ENCODE assay signal across 16 mouse cellular contexts in genomic region chr4:59383791-59384190, GRCm38 (mm10). TPM values are rescaled to one million over a fixed set of nuclear protein-coding genes. Genes with fewer than 3 reads are reported as not detected.
DNase-seq lines count a peak whose midpoint lies in the region; ATAC-seq lines count a peak whose summit lies in the region.
"Had no signal": no experiment of that assay in that cellular context is flagged by ENCODE, and none has a peak within 500 bp of the region (broad histone marks: within the 10 kb centered on the region; RNA-seq: fewer than 3 reads in every experiment).

No protein-coding gene starts in this region.

- H3K4me2 ChIP-seq in forebrain, embryonic 14.5 days (ENCODE audit: low read length) = no peak overlapping the region
- H3K4me2 ChIP-seq: heart, embryonic 15.5 days; liver, embryonic 12.5 days; midbrain, embryonic 11.5 days had no signal

- no peak overlapping the region for H3K9ac ChIP-seq in forebrain, embryonic 14.5 days (ENCODE audit: low read length)
- H3K9ac ChIP-seq: heart, embryonic 15.5 days; liver, embryonic 12.5 days had no signal

- peak; percentile 67 for ATAC-seq in forebrain, embryonic 14.5 days
- ATAC-seq: liver, embryonic 12.5 days had no signal

- H3K4me1 ChIP-seq in forebrain, embryonic 14.5 days (ENCODE audit: control insufficient read depth, insufficient read depth, low read length) = peaks cover 4% of the 10 kb centered on the region
- H3K4me1 ChIP-seq in forebrain, embryonic 10.5 days = peaks cover 19% of the 10 kb centered on the region
- peaks cover 17% of the 10 kb centered on the region for H3K4me1 ChIP-seq in heart, embryonic 10.5 days

- no peaks in the 10 kb centered on the region for H3K36me3 ChIP-seq in forebrain, embryonic 14.5 days (ENCODE audit: control insufficient read depth, insufficient read depth, low read length)
- no peaks in the 10 kb centered on the region for H3K36me3 ChIP-seq in forebrain, embryonic 10.5 days (replicated peaks)
- H3K36me3 ChIP-seq in heart, embryonic 10.5 days = 0 out of 2 replicates have a peak, but pooled peaks cover 3% of the 10 kb centered on the region
- H3K36me3 ChIP-seq: heart, embryonic 15.5 days had no signal

- no peaks in the 10 kb centered on the region for H3K9me3 ChIP-seq in forebrain, embryonic 14.5 days (replicated peaks; ENCODE audit: control insufficient read depth, low read length)
- H3K9me3 ChIP-seq in forebrain, embryonic 10.5 days = no peaks in the 10 kb centered on the region
- H3K9me3 ChIP-seq in heart, embryonic 10.5 days = no peaks in the 10 kb centered on the region
- H3K9me3 ChIP-seq: heart, embryonic 15.5 days; liver, embryonic 12.5 days had no signal

- H3K4me3 ChIP-seq in forebrain, embryonic 14.5 days (ENCODE audit: low read depth, low read length) = no peak overlapping the region
- H3K4me3 ChIP-seq in forebrain, embryonic 10.5 days = no peak overlapping the region
- no peak overlapping the region for H3K4me3 ChIP-seq in heart, embryonic 10.5 days
- H3K4me3 ChIP-seq: heart, embryonic 15.5 days; liver, embryonic 12.5 days had no signal

- H3K27me3 ChIP-seq in forebrain, embryonic 14.5 days (replicated peaks; ENCODE audit: control insufficient read depth, insufficient read depth, low read length) = no peaks in the 10 kb centered on the region
- H3K27me3 ChIP-seq in forebrain, embryonic 10.5 days (ENCODE audit: poor library complexity, severe bottlenecking) = no peaks in the 10 kb centered on the region
- no peaks in the 10 kb centered on the region for H3K27me3 ChIP-seq in heart, embryonic 10.5 days (ENCODE audit: insufficient read depth, poor library complexity, severe bottlenecking)
- H3K27me3 ChIP-seq: heart, embryonic 15.5 days; liver, embryonic 12.5 days had no signal

- DNase-seq in forebrain, embryonic 14.5 days (ENCODE audit: low spot score) = peak; percentile 81
- DNase-seq in forebrain, embryonic 10.5 days (ENCODE audit: extremely low spot score, low spot score) = no peak
- peak; percentile 25 for DNase-seq in cerebellum, adult 8-10 months
- DNase-seq in frontal cortex, adult 2 months (ENCODE audit: extremely low spot score in 1 of 2, low spot score in 1 of 2) = peak; percentile 63 to 80
- DNase-seq in layer of hippocampus, postnatal 14 days (ENCODE audit: low spot score in 2 of 2) = peak; percentile 63 to 91
- no peak for DNase-seq in thymus, postnatal 0 days (ENCODE audit: low spot score)
- DNase-seq in heart, embryonic 10.5 days (ENCODE audit: low spot score) = no peak
- no peak for DNase-seq in urinary bladder, adult 18-20 months (ENCODE audit: low spot score in 2 of 2)
- DNase-seq: adrenal gland, postnatal 25 days; B cell, adult 2 months; gastrocnemius, postnatal 25 days; lung, postnatal 10 days; thymus, postnatal 4 days had no signal

- 51% methylated on average over 3 of the region's 3 CpGs for WGBS in forebrain, embryonic 14.5 days
- 89% methylated on average over 3 of the region's 3 CpGs for WGBS in forebrain, embryonic 10.5 days
- WGBS in heart, embryonic 10.5 days = 70% methylated on average over 3 of the region's 3 CpGs

- no peak overlapping the region for H3K27ac ChIP-seq in forebrain, embryonic 14.5 days (ENCODE audit: low read depth, low read length)
- no peak overlapping the region for H3K27ac ChIP-seq in forebrain, embryonic 10.5 days
- H3K27ac ChIP-seq in heart, embryonic 10.5 days = no peak overlapping the region
- H3K27ac ChIP-seq: heart, embryonic 15.5 days; liver, embryonic 12.5 days had no signal

RNA-seq across cellular contexts. Expression of gene Susd1, which starts 54.6 kb away (rescaled TPM):
- polyA plus RNA-seq in forebrain, embryonic 14.5 days (2014; fragmentation: Nextera tagmentation; extraction: Ambion mirVana) = 0.66 and 0.70 TPM in 2 replicates
- polyA plus RNA-seq in forebrain, embryonic 10.5 days (2016; fragmentation: Nextera tagmentation; extraction: Ambion mirVana) = 2.3 TPM in 2 replicates
- 13.9 and 14.4 TPM in 2 replicates for polyA plus RNA-seq in frontal cortex, adult 2 months (2012; rRNA removed)
- total RNA-seq in layer of hippocampus, postnatal 14 days (2021) = 1 to 10 TPM; 6.5 to 7.3 TPM
- 8.4 and 11.4 TPM in 2 replicates for polyA plus RNA-seq in thymus, postnatal 0 days (2015; fragmentation: Nextera tagmentation; extraction: Ambion mirVana)
- polyA plus RNA-seq in heart, embryonic 10.5 days (2016; fragmentation: Nextera tagmentation; extraction: Ambion mirVana) = 8.1 and 9.7 TPM in 2 replicates

Comparison
In these comparisons a context has a peak if more than half of its experiments do, and no peak if none do; other contexts are left out.
1. DNase-seq: peak in forebrain, embryonic 14.5 days (single experiment), cerebellum, adult 8-10 months (single experiment), frontal cortex, adult 2 months (2 of 2) and layer of hippocampus, postnatal 14 days (2 of 2); none in forebrain, embryonic 10.5 days (single experiment), thymus, postnatal 0 days (single experiment), heart, embryonic 10.5 days (single experiment) and urinary bladder, adult 18-20 months (0 of 2).